Mouse (Mus musculus) myocyte (in vitro differentiated cells): ENCODE data around the gene Optc.

Source experiments
- CEBPB ChIP-seq: IDR thresholded peaks from 2 replicates; pipeline ENCODE4 v1.6.1; 2011; ENCODE audit warnings: mild to moderate bottlenecking, moderate library complexity; ENCODE audit not compliant: poor library complexity, insufficient read depth, severe bottlenecking
- MYOD1 ChIP-seq, 3 experiments: IDR thresholded peaks; one replicate each; pipeline ENCODE4 v1.6.1; 2011; ENCODE audit warnings: control low read depth in 2 of 3, low read depth in 2 of 3, mild to moderate bottlenecking in 2 of 3, moderate library complexity in 1 of 3; ENCODE audit not compliant: insufficient read length in 2 of 3, control insufficient read depth in 1 of 3
- POLR2A ChIP-seq: IDR thresholded peaks from one replicate; pipeline ENCODE4 v1.6.1; 2011; ENCODE audit warnings: low read depth, mild to moderate bottlenecking, control low read depth, moderate library complexity; ENCODE audit not compliant: insufficient read length
- POLR2AphosphoS2 ChIP-seq: IDR thresholded peaks from one replicate; pipeline ENCODE4 v1.6.1; 2011; ENCODE audit warnings: low read depth, control low read depth; ENCODE audit not compliant: insufficient read length

DNA sequence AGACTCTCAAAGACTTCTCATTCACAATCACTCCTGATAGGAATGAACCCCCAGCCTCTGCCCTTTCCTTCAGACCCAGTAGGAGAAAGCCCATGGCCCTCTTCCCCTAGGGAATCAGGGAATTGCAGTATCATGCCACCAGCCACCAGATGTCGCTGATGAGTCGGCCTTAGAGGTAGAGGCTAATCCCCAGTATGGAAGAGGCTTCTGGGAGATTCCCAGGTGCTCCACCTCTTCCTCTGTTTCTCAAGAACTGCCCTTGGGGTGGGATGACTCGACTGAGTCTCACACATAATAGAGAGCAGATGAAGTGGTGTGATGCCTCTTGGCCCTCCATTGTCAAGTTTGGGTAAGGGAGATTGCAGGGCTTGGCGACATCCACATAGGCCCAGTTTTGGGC is 3.7 kb upstream of the Optc start:
- no peak for TF ChIP-seq CEBPB
- no peak for TF ChIP-seq MYOD1 (IDR thresholded peaks at IDR 0.05; ENCODE audit: control insufficient read depth in 1 of 3, insufficient read length in 2 of 3, low read depth in 2 of 3)
- TF ChIP-seq POLR2A: no peak
- TF ChIP-seq POLR2AphosphoS2: no peak
